Mouse (Mus musculus): ENCODE results near the gene Atp6v0c. TPM values are rescaled to one million over a fixed set of nuclear protein-coding genes. Genes with fewer than 3 reads are reported as not detected.
A peak's percentile ranks its signal among the peaks of the same experiment; 100 is the strongest.

Atp6v0c gene
- 1,021 and 1,033 TPM in 2 replicates for polyA plus RNA-seq (2014; fragmentation: Nextera tagmentation; extraction: Ambion mirVana)

- H3K27ac ChIP-seq (ENCODE audit: low read depth, low read length) = peak within 1 kb of the TSS; percentile 96
- peaks cover 22% of the 10 kb centered on the region for H3K36me3 ChIP-seq (ENCODE audit: control insufficient read depth, insufficient read depth, low read length)
- H3K4me1 ChIP-seq (ENCODE audit: control insufficient read depth, insufficient read depth, low read length) = peaks cover 14% of the 10 kb centered on the region
- peak within 1 kb of the TSS; percentile 88 for H3K9ac ChIP-seq (ENCODE audit: low read length)
- no peaks in the 10 kb centered on the region for H3K9me3 ChIP-seq (replicated peaks; ENCODE audit: control insufficient read depth, low read length)
- peak within 1 kb of the TSS; percentile 73 for H3K4me3 ChIP-seq (ENCODE audit: low read depth, low read length)
- H3K4me2 ChIP-seq (ENCODE audit: low read length) = peak within 1 kb of the TSS; percentile 88
- ATAC-seq (peak; percentile 94), DNase-seq (ENCODE audit: low spot score) (peak; percentile 98)
- no peaks in the 10 kb centered on the region for H3K27me3 ChIP-seq (replicated peaks; ENCODE audit: control insufficient read depth, insufficient read depth, low read length)
- WGBS = under 1% methylated on average over 55 of the region's 58 CpGs
Observed at GRCm38 (mm10) chr17:24169317-24170065, at the start of gene Atp6v0c. Atp6v0c (minus strand) TSS chr17:24169702.

- no peak for ATAC-seq
- 69% methylated on average over 4 of the region's 4 CpGs for WGBS
Observed at GRCm38 (mm10) chr17:24216836-24217235, 47.3 kb upstream of the Atp6v0c start.

GRCm38 (mm10) chr17:24213186-24213585 lies 43.7 kb upstream of the Atp6v0c start:
- H3K9ac ChIP-seq (ENCODE audit: low read length) = no peak overlapping the region
- no peak overlapping the region for H3K4me3 ChIP-seq (ENCODE audit: low read depth, low read length)
- ATAC-seq (no peak), DNase-seq (ENCODE audit: low spot score) (no peak)
- peaks cover 25% of the 10 kb centered on the region for H3K36me3 ChIP-seq (ENCODE audit: control insufficient read depth, insufficient read depth, low read length)
- WGBS = 77% methylated on average over 6 of the region's 6 CpGs
- no peak overlapping the region for H3K4me2 ChIP-seq (ENCODE audit: low read length)
- peaks cover 27% of the 10 kb centered on the region for H3K4me1 ChIP-seq (ENCODE audit: control insufficient read depth, insufficient read depth, low read length)
- no peak overlapping the region for H3K27ac ChIP-seq (ENCODE audit: low read depth, low read length)
- H3K27me3 ChIP-seq (replicated peaks; ENCODE audit: control insufficient read depth, insufficient read depth, low read length) = peaks cover 4% of the 10 kb centered on the region; the same call in 1 of the 2 replicates
- no peaks in the 10 kb centered on the region for H3K9me3 ChIP-seq (replicated peaks; ENCODE audit: control insufficient read depth, low read length)

More at GRCm38 (mm10) chr17:24216836-24217235, 47.3 kb upstream of the Atp6v0c start:
- Histone ChIP-seq H3K27ac (ENCODE audit: low read depth, low read length) (no peak overlapping the region), H3K36me3 (ENCODE audit: control insufficient read depth, insufficient read depth, low read length) (peaks cover 27% of the 10 kb centered on the region), H3K9me3 (replicated peaks; ENCODE audit: control insufficient read depth, low read length) (no peaks in the 10 kb centered on the region), H3K27me3 (replicated peaks; ENCODE audit: control insufficient read depth, insufficient read depth, low read length) (no peaks in the 10 kb centered on the region), H3K4me2 (ENCODE audit: low read length) (no peak overlapping the region), H3K4me1 (ENCODE audit: control insufficient read depth, insufficient read depth, low read length) (peaks cover 15% of the 10 kb centered on the region), H3K4me3 (ENCODE audit: low read depth, low read length) (no peak overlapping the region), H3K9ac (ENCODE audit: low read length) (no peak overlapping the region)
- no peak for DNase-seq (ENCODE audit: low spot score)

- peak overlapping the region; percentile 98 for H3K4me2 ChIP-seq (ENCODE audit: low read length)
- H3K27ac ChIP-seq (ENCODE audit: low read depth, low read length) = no peak overlapping the region
- no peak overlapping the region for H3K9ac ChIP-seq (ENCODE audit: low read length)
- H3K27me3 ChIP-seq (replicated peaks; ENCODE audit: control insufficient read depth, insufficient read depth, low read length) = peaks cover 11% of the 10 kb centered on the region
- no peaks in the 10 kb centered on the region for H3K9me3 ChIP-seq (replicated peaks; ENCODE audit: control insufficient read depth, low read length)
- H3K36me3 ChIP-seq (ENCODE audit: control insufficient read depth, insufficient read depth, low read length) = peaks cover 19% of the 10 kb centered on the region
- peaks cover 30% of the 10 kb centered on the region for H3K4me1 ChIP-seq (ENCODE audit: control insufficient read depth, insufficient read depth, low read length)
- DNase-seq (ENCODE audit: low spot score) (no peak), ATAC-seq (no peak)
- 27% methylated on average over 5 of the region's 5 CpGs for WGBS
- H3K4me3 ChIP-seq (ENCODE audit: low read depth, low read length) = peak overlapping the region; percentile 55; the same call in 1 of the 2 replicates
Observed at GRCm38 (mm10) chr17:24212441-24213018, 43.0 kb upstream of the Atp6v0c start.

DNA sequence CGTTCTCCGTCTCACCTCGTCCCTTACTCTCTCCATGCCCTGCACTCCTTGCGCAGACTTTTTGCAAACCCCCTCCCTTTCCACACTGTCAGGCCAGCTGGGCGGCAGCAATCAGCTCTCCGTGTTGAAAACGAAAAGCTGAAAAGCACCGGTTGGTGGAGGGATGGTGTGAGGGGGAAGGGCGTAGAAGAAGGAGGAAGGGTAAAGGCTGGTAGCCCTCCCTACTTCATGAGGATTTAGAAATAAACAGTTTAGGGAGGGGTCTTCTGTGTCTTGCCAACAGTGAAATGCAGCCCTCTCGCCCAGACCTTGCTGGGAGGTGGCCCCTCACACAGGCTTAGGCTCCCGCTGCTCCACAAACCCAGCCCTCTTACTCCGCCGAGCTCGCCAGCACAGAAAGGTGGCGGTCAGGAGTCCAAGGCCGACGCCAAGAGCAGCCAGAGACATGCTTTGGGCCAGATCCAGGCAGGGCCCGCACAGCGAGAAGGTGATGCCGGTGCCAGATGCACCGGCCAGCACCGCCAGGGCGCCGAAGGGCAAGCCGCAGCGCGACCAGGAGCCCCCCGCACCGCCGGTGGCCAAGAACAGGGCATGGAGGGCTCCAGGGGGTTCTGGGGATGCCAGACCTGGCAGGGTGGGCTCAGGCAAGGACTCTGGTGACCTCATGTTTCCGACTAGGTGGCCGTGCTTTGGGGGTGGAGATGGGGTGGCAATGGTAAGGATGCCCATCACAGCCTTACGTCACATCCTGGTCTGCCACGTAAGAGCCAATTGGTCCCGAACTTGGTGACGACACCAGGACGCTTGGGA lies 42.3 kb upstream of the Atp6v0c start:
- ATAC-seq (peak; percentile 61), DNase-seq (ENCODE audit: low spot score) (peak; percentile 92)
- H3K4me1 ChIP-seq (ENCODE audit: control insufficient read depth, insufficient read depth, low read length) = peaks cover 31% of the 10 kb centered on the region
- H3K27me3 ChIP-seq (replicated peaks; ENCODE audit: control insufficient read depth, insufficient read depth, low read length) = peaks cover 18% of the 10 kb centered on the region
- peaks cover 17% of the 10 kb centered on the region for H3K36me3 ChIP-seq (ENCODE audit: control insufficient read depth, insufficient read depth, low read length)
- peak overlapping the region; percentile 98 for H3K4me2 ChIP-seq (ENCODE audit: low read length)
- peak overlapping the region; percentile 55 for H3K4me3 ChIP-seq (ENCODE audit: low read depth, low read length)
- H3K27ac ChIP-seq (ENCODE audit: low read depth, low read length) = peak overlapping the region; percentile 61
- peak overlapping the region; percentile 83 for H3K9ac ChIP-seq (ENCODE audit: low read length)
- no peaks in the 10 kb centered on the region for H3K9me3 ChIP-seq (replicated peaks; ENCODE audit: control insufficient read depth, low read length)
- WGBS = 2% methylated on average over 37 of the region's 37 CpGs

- no peak overlapping the region for H3K27ac ChIP-seq (ENCODE audit: low read depth, low read length)
- WGBS = 83% methylated on average over 3 of the region's 3 CpGs
- ATAC-seq = no peak
- H3K9me3 ChIP-seq (replicated peaks; ENCODE audit: control insufficient read depth, low read length) = no peaks in the 10 kb centered on the region
- DNase-seq (ENCODE audit: low spot score) = no peak
- H3K36me3 ChIP-seq (ENCODE audit: control insufficient read depth, insufficient read depth, low read length) = peaks cover 5% of the 10 kb centered on the region
- H3K4me3 ChIP-seq (ENCODE audit: low read depth, low read length) = no peak overlapping the region
- H3K27me3 ChIP-seq (replicated peaks; ENCODE audit: control insufficient read depth, insufficient read depth, low read length) = peaks cover 20% of the 10 kb centered on the region
- H3K9ac ChIP-seq (ENCODE audit: low read length) = no peak overlapping the region
- H3K4me1 ChIP-seq (ENCODE audit: control insufficient read depth, insufficient read depth, low read length) = peaks cover 42% of the 10 kb centered on the region
- no peak overlapping the region for H3K4me2 ChIP-seq (ENCODE audit: low read length)
Observed at GRCm38 (mm10) chr17:24210591-24210990, 41.1 kb upstream of the Atp6v0c start.

- Histone ChIP-seq H3K4me2 (ENCODE audit: low read length) (peak overlapping the region; percentile 97), H3K36me3 (ENCODE audit: control insufficient read depth, insufficient read depth, low read length) (no peaks in the 10 kb centered on the region), H3K27me3 (replicated peaks; ENCODE audit: control insufficient read depth, insufficient read depth, low read length) (peaks cover 20% of the 10 kb centered on the region), H3K4me3 (ENCODE audit: low read depth, low read length) (no peak overlapping the region), H3K9ac (ENCODE audit: low read length) (no peak overlapping the region), H3K27ac (ENCODE audit: low read depth, low read length) (peak overlapping the region; percentile 65; the same call in 1 of the 2 replicates), H3K9me3 (replicated peaks; ENCODE audit: control insufficient read depth, low read length) (no peaks in the 10 kb centered on the region), H3K4me1 (ENCODE audit: control insufficient read depth, insufficient read depth, low read length) (peaks cover 42% of the 10 kb centered on the region)
- WGBS = 66% methylated on average over 3 of the region's 3 CpGs
- ATAC-seq = no peak
- DNase-seq (ENCODE audit: low spot score) = no peak
Observed at GRCm38 (mm10) chr17:24209916-24210240, 40.4 kb upstream of the Atp6v0c start.

GRCm38 (mm10) chr17:24209043-24209915 lies 39.8 kb upstream of the Atp6v0c start, which contains the start of gene Ntn3:
Ntn3 (minus strand) TSS chr17:24209531.
- peak within 1 kb of the TSS; percentile 97 for H3K4me2 ChIP-seq (ENCODE audit: low read length)
- under 1% methylated on average over 37 of the region's 43 CpGs for WGBS
- peaks cover 20% of the 10 kb centered on the region for H3K27me3 ChIP-seq (replicated peaks; ENCODE audit: control insufficient read depth, insufficient read depth, low read length)
- H3K9ac ChIP-seq (ENCODE audit: low read length) = peak within 1 kb of the TSS; percentile 88
- H3K27ac ChIP-seq (ENCODE audit: low read depth, low read length) = peak within 1 kb of the TSS; percentile 65; the same call in 1 of the 2 replicates
- H3K36me3 ChIP-seq (ENCODE audit: control insufficient read depth, insufficient read depth, low read length) = no peaks in the 10 kb centered on the region
- peak; percentile 79 for DNase-seq (ENCODE audit: low spot score)
- ATAC-seq = peak; percentile 47
- H3K4me1 ChIP-seq (ENCODE audit: control insufficient read depth, insufficient read depth, low read length) = peaks cover 48% of the 10 kb centered on the region
- H3K4me3 ChIP-seq (ENCODE audit: low read depth, low read length) = peak within 1 kb of the TSS; percentile 46
- H3K9me3 ChIP-seq (replicated peaks; ENCODE audit: control insufficient read depth, low read length) = no peaks in the 10 kb centered on the region
